Mouse (Mus musculus) gastrocnemius, adult 18-20 months (tissue): Measurements from ENCODE around the gene Zic5. TPM values are rescaled to one million over a fixed set of nuclear protein-coding genes. Genes with fewer than 3 reads are reported as not detected.

Experiments
- DNase-seq: peaks from one replicate; pipeline ENCODE4 v3.0.0; 2021; ENCODE audit warnings: low spot score
- total RNA-seq, 2 experiments: library from RNA; stranded (reverse); gene quantifications; 2 replicates each; pipeline ENCODE4 v1.2.3; 2021

Gene Zic5
- total RNA-seq, 2 experiments from 2014 or later, result not detected

DNA sequence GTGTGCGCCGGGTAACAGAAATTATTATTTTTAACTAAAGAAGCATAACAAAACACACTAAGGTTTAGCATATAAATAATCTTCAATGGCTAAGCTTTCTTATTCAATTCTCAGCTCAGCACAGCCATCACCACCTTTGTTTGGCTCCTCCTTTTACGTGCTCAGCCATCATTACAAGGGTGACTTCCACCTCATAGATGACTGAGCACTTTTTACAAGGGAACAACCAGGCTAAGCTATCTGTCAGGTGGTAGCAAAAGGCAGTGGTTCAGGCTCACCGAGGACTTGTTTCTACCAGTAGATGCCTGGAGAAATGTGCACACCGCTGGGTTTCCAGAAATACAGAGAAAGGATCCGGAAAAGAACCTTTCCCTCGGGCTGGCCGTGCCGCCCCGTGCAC, 31.4 kb downstream of the Zic5 start:
- no peak for DNase-seq

- no peak for DNase-seq
Measured at GRCm38 (mm10) chr14:122432558-122432957, 32.9 kb downstream of the Zic5 start.

DNA sequence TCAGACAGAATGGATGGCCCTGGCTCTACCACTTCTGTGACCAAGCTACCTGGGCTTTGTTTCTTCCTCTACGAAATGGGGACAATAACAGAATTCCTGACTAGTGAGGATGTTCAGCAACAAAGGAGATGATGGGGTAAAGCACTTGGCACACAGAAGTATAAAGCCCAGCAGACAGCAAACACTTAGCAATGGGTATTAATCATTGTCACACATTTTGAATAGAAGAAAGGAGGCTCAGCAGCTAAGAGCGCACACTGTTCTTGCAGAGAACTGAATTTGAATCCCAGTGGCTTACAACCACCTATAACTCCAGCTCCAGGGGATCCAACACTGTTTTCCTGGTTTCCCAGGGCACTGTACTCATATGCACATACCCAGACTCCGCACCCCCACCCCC, 37.8 kb downstream of the Zic5 start:
- no peak for DNase-seq

GRCm38 (mm10) chr14:122427204-122427560, 38.3 kb downstream of the Zic5 start:
- no peak for DNase-seq

DNA sequence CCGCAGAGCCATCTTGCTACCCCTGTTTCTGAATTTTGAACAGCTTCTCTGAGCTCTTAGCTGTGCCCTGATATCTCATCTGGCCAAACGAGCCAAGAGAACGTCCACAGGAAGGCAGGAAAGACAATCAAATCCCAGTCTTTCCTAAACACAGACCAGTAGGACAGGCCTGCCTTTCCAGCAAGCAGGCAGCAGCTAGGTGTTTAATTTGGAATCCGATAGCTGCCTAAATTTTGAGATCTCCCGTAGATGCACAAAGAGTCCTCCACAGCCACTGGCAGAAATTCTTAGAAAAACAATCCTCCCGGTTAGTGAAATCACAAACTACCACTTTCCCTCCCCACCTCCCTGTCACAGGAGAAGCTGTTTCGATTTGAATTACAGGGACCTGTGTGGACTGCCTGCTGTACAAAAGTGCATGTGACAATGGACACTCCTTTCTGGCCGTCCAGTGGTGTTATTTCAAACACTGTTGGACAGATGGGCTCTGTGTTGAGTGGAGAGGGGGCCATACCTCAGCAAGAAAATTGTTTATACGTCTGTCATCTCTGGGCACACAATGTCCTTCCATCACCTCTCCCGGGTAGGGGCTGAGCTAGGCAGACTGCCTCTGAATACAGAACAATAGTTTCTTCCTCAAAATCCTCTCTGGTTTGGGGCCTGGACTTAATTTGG, 38.8 kb downstream of the Zic5 start:
- DNase-seq, result no peak

GRCm38 (mm10) chr14:122424441-122424840, 41.0 kb downstream of the Zic5 start:
- no peak for DNase-seq

DNA sequence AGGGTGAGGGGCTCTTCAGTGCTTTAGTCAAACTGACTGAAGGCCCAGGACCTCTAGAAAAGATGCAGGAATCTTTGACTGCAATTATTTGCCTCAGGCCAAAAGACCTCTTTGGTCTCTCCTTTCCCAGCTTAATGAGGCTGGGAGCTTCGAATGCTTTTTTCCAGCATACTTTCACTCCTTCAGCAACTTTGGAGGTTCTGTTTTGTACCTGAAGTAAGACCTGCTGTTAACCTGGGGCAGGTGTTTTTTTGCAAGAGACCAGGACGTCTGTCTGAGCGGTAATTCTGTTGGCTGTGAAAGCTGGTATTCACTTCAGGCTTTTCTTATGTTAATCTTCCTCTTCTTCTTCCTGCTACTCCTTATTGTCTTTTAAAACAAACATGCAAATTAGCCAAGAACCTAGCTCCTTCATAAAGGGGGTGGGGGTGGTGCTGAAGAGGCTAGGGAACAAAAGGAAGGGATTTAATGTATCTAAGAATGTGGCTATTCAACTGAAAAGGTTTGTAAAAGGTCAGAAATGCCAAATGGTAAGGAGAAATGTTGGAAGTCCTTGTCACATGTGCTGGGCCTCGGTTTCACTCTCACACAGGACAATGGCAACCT, 49.2 kb downstream of the Zic5 start:
- no peak for DNase-seq

DNA sequence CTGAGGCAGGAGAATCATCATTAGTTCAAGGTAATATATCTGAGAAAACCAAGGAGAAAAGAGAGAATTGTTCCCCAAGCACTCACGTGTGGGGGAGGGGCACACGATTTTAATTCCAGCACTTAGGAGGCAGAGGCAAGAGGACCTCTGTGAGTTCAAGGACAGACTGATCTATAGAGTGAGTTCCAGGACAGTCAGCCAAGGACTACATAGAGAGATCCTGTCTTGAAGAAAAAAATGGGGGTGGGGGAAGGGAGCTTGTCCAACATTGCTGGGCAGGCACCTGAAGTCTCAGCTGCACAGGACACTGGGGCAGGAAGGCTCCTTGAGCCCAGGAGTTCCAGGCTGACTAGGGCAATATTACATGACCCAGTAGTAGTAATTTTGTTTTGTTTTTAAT, 50.7 kb downstream of the Zic5 start:
- DNase-seq, result no peak

DNA sequence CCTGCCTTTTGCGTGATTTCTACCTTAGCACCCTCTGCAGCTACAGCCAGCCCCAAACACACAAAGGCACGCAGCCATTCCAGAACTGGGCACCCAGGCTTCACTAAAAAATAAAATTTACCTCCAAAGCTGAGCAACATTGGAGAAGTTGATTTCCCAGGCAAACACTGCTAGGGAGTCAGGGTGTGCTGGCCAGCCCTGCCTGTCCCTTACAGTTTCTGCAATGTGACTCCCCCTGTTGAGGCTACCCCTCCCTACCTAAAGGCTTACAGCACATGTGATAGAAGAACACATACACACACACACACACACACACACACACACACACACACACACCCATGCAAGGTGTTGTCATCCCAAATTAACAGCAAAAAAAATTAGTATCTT, 51.9 kb downstream of the Zic5 start:
- no peak for DNase-seq

- no peak for DNase-seq
Measured at GRCm38 (mm10) chr14:122412841-122413541, 52.5 kb downstream of the Zic5 start.

Other genes starting within 250 kb of the Zic5 start
- gene Gm5089, start 14.6 kb downstream of the Zic5 start, total RNA-seq, result not detected
- gene Zic2, start 9.8 kb upstream of the Zic5 start, total RNA-seq, result not detected
- not detected for gene Gm10837, start 24.9 kb upstream of the Zic5 start, total RNA-seq
- gene Pcca, start 68.6 kb upstream of the Zic5 start, total RNA-seq, result 10 to 100 TPM; 52.4 to 56.0 TPM